Mouse (Mus musculus) kidney, postnatal 0 days (tissue): Measurements from ENCODE around the gene Jup. TPM values are rescaled to one million over a fixed set of nuclear protein-coding genes. Genes with fewer than 3 reads are reported as not detected.

Source experiments
- ATAC-seq: fragments of 200-750 bp; cut with Nextera tagmentation; replicated peaks from 2 replicates; pipeline ENCODE4 v1.8.0; 2017; ENCODE audit warnings: low read depth, moderate number of reproducible peaks, moderate TSS enrichment, moderate library complexity; ENCODE audit not compliant: low FRiP score
- DNase-seq: peaks from one replicate; pipeline ENCODE4 v3.0.0-alpha.2; 2016; ENCODE audit warnings: low spot score
- H3K27ac ChIP-seq: fragments of 300-500 bp; sonication (generic); 2 replicates; pipeline ENCODE4 v1.5.1; 2014; ENCODE audit warnings: mild to moderate bottlenecking
- H3K27me3 ChIP-seq: fragments of 300-500 bp; sonication (generic); 2 replicates; pipeline ENCODE4 v1.6.1; 2014; ENCODE audit warnings: low read length, mixed read lengths; ENCODE audit not compliant: insufficient read depth
- H3K36me3 ChIP-seq: fragments of 300-500 bp; sonication (generic); 2 replicates; pipeline ENCODE4 v1.6.1; 2014; ENCODE audit warnings: low read length, mixed read lengths; ENCODE audit not compliant: insufficient read depth
- H3K4me1 ChIP-seq: fragments of 300-500 bp; sonication (generic); replicated peaks from 2 replicates; pipeline ENCODE4 v1.6.1; 2014; ENCODE audit warnings: antibody characterized with exemption, low read length, mixed read lengths; ENCODE audit not compliant: insufficient read depth
- H3K4me2 ChIP-seq: fragments of 300-500 bp; sonication (generic); 2 replicates; pipeline ENCODE4 v1.6.1; 2014; ENCODE audit warnings: mild to moderate bottlenecking, low read length, moderate library complexity, mixed read lengths
- H3K4me3 ChIP-seq: fragments of 300-500 bp; sonication (generic); replicated peaks from 2 replicates; pipeline ENCODE4 v1.5.1; 2014; ENCODE audit warnings: low read depth, low read length
- H3K9ac ChIP-seq: fragments of 300-500 bp; sonication (generic); 2 replicates; pipeline ENCODE4 v1.6.1; 2014; ENCODE audit warnings: low read depth, low read length
- H3K9me3 ChIP-seq: fragments of 300-500 bp; sonication (generic); replicated peaks from 2 replicates; pipeline ENCODE4 v1.6.1; 2016; ENCODE audit warnings: low read length, inconsistent platforms, mixed read lengths
- CTCF ChIP-seq: IDR thresholded peaks from 2 replicates; pipeline ENCODE4 v1.5.1; 2016; ENCODE audit warnings: antibody characterized with exemption, low read depth, mild to moderate bottlenecking, moderate library complexity
- WGBS: fragments of 180-500 bp; shearing (Covaris S2); extraction: QIAGEN DNeasy Blood & Tissue Kit; methylation state at CpG from one replicate; pipeline ENCODE4 v1.1.7; 2014; 5-methylcytosine and 5-hydroxymethylcytosine counted together
- polyA plus RNA-seq: library from polyadenylated mRNA; unstranded; fragments of >200 nt; fragmentation: Nextera tagmentation; extraction: Ambion mirVana; gene quantifications from 2 replicates; pipeline ENCODE4 v1.2.1, GENCODE M21; 2015

The Jup gene
- polyA plus RNA-seq, 1 experiment from 2014 or later: 119 TPM

GRCm38 (mm10) chr11:100387111-100387510 lies 10.5 kb downstream of the Jup start:
- TF ChIP-seq CTCF: no peak
- peaks cover 46% of the 10 kb centered on the region for H3K4me1 ChIP-seq
- 89% methylated on average over 6 of the region's 6 CpGs for WGBS

DNA sequence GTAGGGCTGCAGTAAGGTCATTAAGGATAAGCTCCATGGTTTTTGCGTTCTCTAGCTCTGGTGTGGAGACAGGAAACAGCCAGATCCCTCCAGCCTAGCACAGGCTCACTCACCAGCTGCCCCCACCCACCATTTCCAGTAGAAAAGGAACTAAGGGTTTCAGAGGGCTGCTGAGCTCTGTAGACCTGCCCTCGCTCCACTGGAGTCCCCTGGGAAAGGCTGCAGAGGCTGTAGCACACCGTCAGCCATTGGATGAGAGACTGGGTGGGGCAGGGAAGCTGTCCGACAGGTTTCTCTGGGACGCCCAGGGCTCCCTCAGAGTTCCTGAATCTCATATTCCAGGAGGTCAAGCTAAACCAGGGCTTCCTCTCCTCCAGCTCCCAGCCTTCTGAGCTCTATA lies 11.0 kb downstream of the Jup start:
- DNase-seq (no peak), ATAC-seq (peak; percentile 75)
- Histone ChIP-seq H3K4me2 (no peak overlapping the region), H3K27ac (peak overlapping the region; percentile 84), H3K9me3 (no peaks in the 10 kb centered on the region), H3K27me3 (no peaks in the 10 kb centered on the region), H3K9ac (no peak overlapping the region), H3K4me1 (peaks cover 42% of the 10 kb centered on the region), H3K36me3 (peaks cover 35% of the 10 kb centered on the region), H3K4me3 (no peak overlapping the region)
- TF ChIP-seq CTCF: no peak
- WGBS: 40% methylated on average over 5 of the region's 5 CpGs

More at GRCm38 (mm10) chr11:100387111-100387510, 10.5 kb downstream of the Jup start:
- H3K9ac ChIP-seq: 0 out of 2 replicates have a peak overlapping the region, but pooled peaks have one; percentile 23
- no peak overlapping the region for H3K4me3 ChIP-seq
- H3K27me3 ChIP-seq: no peaks in the 10 kb centered on the region
- H3K9me3 ChIP-seq: no peaks in the 10 kb centered on the region
- no peak overlapping the region for H3K4me2 ChIP-seq
- peak overlapping the region; percentile 84 for H3K27ac ChIP-seq
- ATAC-seq (no peak), DNase-seq (no peak)
- peaks cover 30% of the 10 kb centered on the region for H3K36me3 ChIP-seq

DNA sequence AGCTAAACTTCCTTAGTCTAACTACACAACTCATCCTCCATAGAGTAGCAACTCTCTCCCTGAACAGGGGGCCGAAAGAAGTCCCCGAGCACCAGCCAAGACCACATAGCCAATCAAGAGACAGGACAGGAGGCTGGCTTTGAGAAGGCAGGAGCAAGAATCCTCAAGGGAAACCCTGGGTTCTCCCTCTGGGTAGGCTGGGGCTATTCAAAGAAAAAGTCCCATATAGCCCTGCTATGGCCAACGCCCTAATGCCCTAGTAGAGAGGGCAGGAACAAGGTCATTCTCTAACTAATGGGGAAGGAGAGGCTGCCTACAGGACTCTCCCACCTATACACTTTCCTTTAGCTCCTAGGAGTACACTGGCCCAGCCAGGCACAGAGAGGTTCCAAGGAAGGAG lies 12.5 kb downstream of the Jup start:
- DNase-seq (no peak), ATAC-seq (no peak)
- Histone ChIP-seq H3K27ac (no peak overlapping the region), H3K27me3 (no peaks in the 10 kb centered on the region), H3K4me1 (peaks cover 36% of the 10 kb centered on the region), H3K9me3 (no peaks in the 10 kb centered on the region), H3K9ac (no peak overlapping the region), H3K36me3 (peaks cover 38% of the 10 kb centered on the region), H3K4me2 (no peak overlapping the region), H3K4me3 (no peak overlapping the region)
- 89% methylated on average over 3 of the region's 3 CpGs for WGBS
- no peak for TF ChIP-seq CTCF

DNA sequence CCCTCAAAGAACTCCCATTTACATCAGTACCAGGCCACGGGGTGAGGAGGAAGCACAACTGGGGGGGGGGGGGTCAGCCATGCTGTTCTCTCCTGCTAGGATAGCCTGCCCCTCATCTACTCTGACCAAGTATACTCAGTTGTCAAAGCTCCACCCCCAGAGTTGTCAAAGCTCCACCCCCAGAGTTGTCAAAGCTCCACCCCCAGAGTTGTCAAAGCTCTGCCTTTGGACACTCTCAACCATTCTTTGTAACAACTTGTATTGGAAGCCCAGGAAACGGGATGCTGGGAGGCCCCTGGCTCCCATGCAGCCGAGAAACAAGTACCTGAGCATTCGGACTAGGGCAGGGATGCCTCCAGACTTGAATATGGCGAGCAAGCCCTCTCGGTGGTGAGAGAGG lies 14.9 kb downstream of the Jup start:
- peaks cover 14% of the 10 kb centered on the region for H3K4me1 ChIP-seq
- H3K36me3 ChIP-seq: peaks cover 56% of the 10 kb centered on the region
- no peak overlapping the region for H3K4me3 ChIP-seq
- no peak for TF ChIP-seq CTCF
- H3K27me3 ChIP-seq: no peaks in the 10 kb centered on the region
- no peak for ATAC-seq
- WGBS: 80% methylated on average over 6 of the region's 6 CpGs
- H3K4me2 ChIP-seq: no peak overlapping the region
- DNase-seq: no peak
- H3K9me3 ChIP-seq: no peaks in the 10 kb centered on the region
- H3K9ac ChIP-seq: no peak overlapping the region
- H3K27ac ChIP-seq: no peak overlapping the region

DNA sequence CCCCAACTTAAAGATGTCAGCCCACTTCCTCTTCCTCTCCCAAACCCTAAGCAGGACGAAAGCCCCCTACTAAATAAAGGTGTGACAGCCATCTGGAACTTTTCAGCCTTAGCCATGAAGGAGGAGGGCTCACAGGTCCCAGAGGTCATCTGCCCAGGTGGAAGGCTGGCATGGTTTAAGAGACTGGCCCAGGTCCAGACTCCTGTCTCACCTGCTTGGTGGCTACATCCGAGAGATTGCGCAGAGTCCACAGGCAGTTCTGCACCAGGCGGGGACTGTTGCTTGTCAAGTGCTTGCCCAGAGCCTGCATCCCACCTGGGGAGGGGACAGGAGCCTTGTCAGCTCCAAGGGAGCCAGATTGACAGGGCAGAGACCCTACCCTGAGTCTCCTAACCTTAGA lies 18.3 kb downstream of the Jup start:
- peaks cover 69% of the 10 kb centered on the region for H3K36me3 ChIP-seq
- H3K27ac ChIP-seq: no peak overlapping the region
- H3K4me3 ChIP-seq: no peak overlapping the region
- no peaks in the 10 kb centered on the region for H3K27me3 ChIP-seq
- no peak for TF ChIP-seq CTCF
- 83% methylated on average over 4 of the region's 4 CpGs for WGBS
- no peak overlapping the region for H3K9ac ChIP-seq
- no peak for ATAC-seq
- H3K4me2 ChIP-seq: no peak overlapping the region
- H3K9me3 ChIP-seq: no peaks in the 10 kb centered on the region
- H3K4me1 ChIP-seq: no peaks in the 10 kb centered on the region
- no peak for DNase-seq

GRCm38 (mm10) chr11:100378446-100378845 lies 19.1 kb downstream of the Jup start:
- Histone ChIP-seq H3K9ac (no peak overlapping the region), H3K4me1 (no peaks in the 10 kb centered on the region), H3K27me3 (no peaks in the 10 kb centered on the region), H3K4me3 (no peak overlapping the region), H3K9me3 (no peaks in the 10 kb centered on the region), H3K4me2 (no peak overlapping the region), H3K27ac (no peak overlapping the region), H3K36me3 (peaks cover 73% of the 10 kb centered on the region)
- TF ChIP-seq CTCF: no peak
- ATAC-seq: no peak
- no peak for DNase-seq
- 85% methylated on average over 5 of the region's 5 CpGs for WGBS

GRCm38 (mm10) chr11:100377989-100378388 lies 19.6 kb downstream of the Jup start:
- no peaks in the 10 kb centered on the region for H3K9me3 ChIP-seq
- WGBS: 95% methylated on average over 14 of the region's 14 CpGs
- no peak for ATAC-seq

More at GRCm38 (mm10) chr11:100377989-100378388, 19.6 kb downstream of the Jup start:
- no peaks in the 10 kb centered on the region for H3K27me3 ChIP-seq
- no peak for DNase-seq
- H3K36me3 ChIP-seq: peaks cover 72% of the 10 kb centered on the region
- no peak overlapping the region for H3K4me3 ChIP-seq
- no peak overlapping the region for H3K4me2 ChIP-seq
- no peak for TF ChIP-seq CTCF
- H3K27ac ChIP-seq: no peak overlapping the region
- H3K9ac ChIP-seq: no peak overlapping the region
- H3K4me1 ChIP-seq: no peaks in the 10 kb centered on the region
